Mouse (Mus musculus) embryo, embryonic 11 days (tissue): ENCODE results near the gene Slc35e4.

Experiments
- DNase-seq: peaks from one replicate; pipeline ENCODE4 v3.0.0-alpha.2; 2015

Slc35e4 gene

DNA sequence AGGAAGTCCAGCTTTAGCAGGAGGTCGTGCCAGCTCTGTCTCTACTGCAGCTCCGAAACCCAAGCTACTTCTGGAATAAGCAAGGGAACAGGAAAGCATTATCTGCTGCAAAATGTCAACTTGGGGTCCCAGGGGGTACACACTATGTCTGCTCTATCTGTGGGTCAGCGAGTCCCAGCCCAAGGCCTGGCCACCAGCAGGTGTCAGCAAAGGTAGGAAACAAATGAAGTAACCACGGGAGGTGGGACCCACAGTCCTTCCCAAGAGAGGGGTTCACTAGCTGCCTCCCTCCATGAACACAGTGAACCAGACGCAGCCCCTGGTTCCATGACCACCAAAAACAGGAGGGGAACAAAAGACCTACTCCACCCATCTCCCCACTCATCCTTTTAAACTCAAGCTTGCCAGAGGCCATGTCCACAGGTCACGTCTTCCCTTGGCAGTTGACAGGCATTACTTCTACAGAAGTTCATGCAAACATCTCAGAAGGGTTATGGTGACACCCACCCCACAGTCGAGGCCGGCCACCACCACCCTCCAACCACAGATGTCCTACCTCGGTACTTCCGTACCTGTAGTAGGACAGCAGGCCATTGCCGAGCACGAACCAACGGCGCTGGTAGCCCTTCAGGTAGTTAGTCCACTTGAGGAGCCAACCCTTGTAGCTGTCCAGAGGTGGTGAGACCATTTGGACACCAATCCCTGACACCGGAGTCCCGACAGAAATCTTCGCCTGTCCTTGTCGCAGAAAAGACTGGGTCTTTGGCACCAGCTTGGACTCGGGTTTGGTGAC lies 51.6 kb downstream of the Slc35e4 start:
- DNase-seq = no peak

GRCm38 (mm10) chr11:3860361-3860760 lies 54.1 kb downstream of the Slc35e4 start:
- DNase-seq = no peak

DNA sequence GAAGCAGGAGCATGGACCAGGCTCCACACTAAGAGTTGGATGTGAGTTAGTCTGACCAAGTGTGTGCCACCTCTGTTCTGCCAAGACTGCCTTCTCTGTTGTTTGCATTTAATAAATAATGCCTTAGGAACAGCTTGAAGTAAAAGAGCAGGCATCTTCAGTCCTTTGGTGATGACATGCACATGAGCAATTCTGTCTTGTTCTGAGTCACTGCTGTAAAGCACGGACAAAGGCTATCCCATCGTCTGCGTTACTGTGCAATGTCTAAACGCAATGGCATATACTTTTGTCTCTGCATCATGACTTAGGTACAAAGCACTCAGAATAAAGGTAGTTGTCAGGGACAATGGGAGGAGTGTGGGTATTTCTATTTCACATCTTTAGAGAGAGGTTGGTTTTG lies 54.7 kb downstream of the Slc35e4 start:
- no peak for DNase-seq

- DNase-seq = no peak
Measured at GRCm38 (mm10) chr11:3857902-3858301, 56.6 kb downstream of the Slc35e4 start.
